Mouse (Mus musculus): Measurements from ENCODE around the gene Acacb. TPM values are rescaled to one million over a fixed set of nuclear protein-coding genes. Genes with fewer than 3 reads are reported as not detected.

The Acacb gene
- total and polyA plus RNA-seq, 3 experiments, result 0.43 to 2.6 (median 0.76) TPM

GRCm38 (mm10) chr5:114298212-114298894 lies 152.0 kb downstream of the Acacb start:
- Histone ChIP-seq H3K36me3 (replicated peaks) (no peaks in the 10 kb centered on the region), H3K4me3 (ENCODE audit: low read depth, low read length) (no peak overlapping the region), H3K4me1 (ENCODE audit: insufficient read depth, low read depth, low read length) (0 out of 2 replicates have a peak, but pooled peaks cover 3% of the 10 kb centered on the region), H3K9me3 (replicated peaks) (no peaks in the 10 kb centered on the region), H3K27me3 (ENCODE audit: insufficient read depth, low read length) (peaks cover 7% of the 10 kb centered on the region)
- DNase-seq (ENCODE audit: low spot score) (no peak), ATAC-seq (ENCODE audit: extremely low read depth, insufficient number of reproducible peaks, low FRiP score, poor library complexity, severe bottlenecking) (no peak)
- TF ChIP-seq POLR2AphosphoS5 (IDR thresholded peaks at IDR 0.05; ENCODE audit: insufficient replicate concordance, low read depth, low read length) (no peak), GATA2 (IDR thresholded peaks at IDR 0.05; ENCODE audit: borderline replicate concordance, low read depth, low read length) (no peak), GATA1 (IDR thresholded peaks at IDR 0.05; ENCODE audit: borderline replicate concordance, low read length) (no peak), TAL1 (conservative IDR thresholded peaks at IDR 0.05; ENCODE audit: low read depth, low read length) (no peak), CTCF (IDR thresholded peaks at IDR 0.05; ENCODE audit: low read depth, low read length) (no peak)

GRCm38 (mm10) chr5:114299156-114299855 lies 153.0 kb downstream of the Acacb start:
- Histone ChIP-seq H3K36me3 (replicated peaks) (no peaks in the 10 kb centered on the region), H3K4me3 (ENCODE audit: low read depth, low read length) (no peak overlapping the region), H3K9me3 (replicated peaks) (no peaks in the 10 kb centered on the region), H3K27me3 (ENCODE audit: insufficient read depth, low read length) (peaks cover 6% of the 10 kb centered on the region), H3K4me1 (ENCODE audit: insufficient read depth, low read depth, low read length) (0 out of 2 replicates have a peak, but pooled peaks cover 3% of the 10 kb centered on the region)
- TF ChIP-seq TAL1 (conservative IDR thresholded peaks at IDR 0.05; ENCODE audit: low read depth, low read length) (no peak), GATA2 (IDR thresholded peaks at IDR 0.05; ENCODE audit: borderline replicate concordance, low read depth, low read length) (no peak), GATA1 (IDR thresholded peaks at IDR 0.05; ENCODE audit: borderline replicate concordance, low read length) (no peak), CTCF (IDR thresholded peaks at IDR 0.05; ENCODE audit: low read depth, low read length) (no peak), POLR2AphosphoS5 (IDR thresholded peaks at IDR 0.05; ENCODE audit: insufficient replicate concordance, low read depth, low read length) (no peak)
- DNase-seq (ENCODE audit: low spot score) (no peak), ATAC-seq (ENCODE audit: extremely low read depth, insufficient number of reproducible peaks, low FRiP score, poor library complexity, severe bottlenecking) (no peak)

DNA sequence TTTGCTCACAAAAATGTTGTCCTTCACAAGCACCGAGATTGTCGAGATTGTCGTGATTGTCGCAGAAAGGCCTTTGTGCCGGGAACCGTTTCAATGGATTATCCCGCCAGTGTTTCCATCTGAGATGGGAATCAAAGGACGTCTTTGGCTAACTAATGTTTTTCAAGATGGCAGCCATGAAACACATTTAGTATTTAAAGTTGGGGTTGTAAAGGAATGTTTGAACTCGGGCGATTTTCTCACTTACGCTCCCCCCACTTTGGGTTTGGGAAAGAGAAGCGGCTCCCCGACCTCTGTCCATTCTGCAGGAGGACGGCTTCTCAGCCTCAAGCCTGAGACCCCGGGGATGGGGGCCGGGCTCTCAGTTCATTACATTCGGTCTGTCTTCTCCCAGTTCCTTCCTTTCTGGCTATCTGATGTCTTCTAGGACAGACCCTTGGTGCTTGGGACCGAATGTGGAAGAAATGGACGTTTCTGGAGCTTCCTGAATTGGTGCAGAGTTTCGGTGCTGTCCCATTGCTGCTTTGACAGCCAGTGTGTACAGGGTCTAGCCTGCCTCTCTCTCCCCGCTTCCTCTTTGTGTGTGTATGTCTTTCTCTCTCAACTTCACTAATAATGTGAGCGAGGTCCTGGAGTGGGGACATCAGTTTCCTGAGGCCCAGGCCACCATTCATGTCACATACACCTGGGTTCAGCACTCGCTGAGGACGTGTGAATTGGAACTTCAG lies 153.7 kb downstream of the Acacb start:
- H3K36me3 ChIP-seq (replicated peaks), result no peaks in the 10 kb centered on the region
- 0 out of 2 replicates have a peak, but pooled peaks cover 3% of the 10 kb centered on the region for H3K4me1 ChIP-seq (ENCODE audit: insufficient read depth, low read depth, low read length)
- peaks cover 4% of the 10 kb centered on the region for H3K27me3 ChIP-seq (ENCODE audit: insufficient read depth, low read length)
- DNase-seq (ENCODE audit: low spot score) (no peak), ATAC-seq (ENCODE audit: extremely low read depth, insufficient number of reproducible peaks, low FRiP score, poor library complexity, severe bottlenecking) (no peak)
- TF ChIP-seq CTCF (IDR thresholded peaks at IDR 0.05; ENCODE audit: low read depth, low read length) (no peak), GATA1 (IDR thresholded peaks at IDR 0.05; ENCODE audit: borderline replicate concordance, low read length) (no peak), GATA2 (IDR thresholded peaks at IDR 0.05; ENCODE audit: borderline replicate concordance, low read depth, low read length) (no peak), POLR2AphosphoS5 (IDR thresholded peaks at IDR 0.05; ENCODE audit: insufficient replicate concordance, low read depth, low read length) (no peak), TAL1 (conservative IDR thresholded peaks at IDR 0.05; ENCODE audit: low read depth, low read length) (no peak)
- no peaks in the 10 kb centered on the region for H3K9me3 ChIP-seq (replicated peaks)
- no peak overlapping the region for H3K4me3 ChIP-seq (ENCODE audit: low read depth, low read length)

Other genes with a start within 250 kb of the Acacb start
- 77.5 and 83.7 TPM in 2 replicates for gene Coro1c, start 237.8 kb upstream of the Acacb start, total RNA-seq (2014; fragmentation: Nextera tagmentation)
- gene Coro1c, start 237.8 kb upstream of the Acacb start, total RNA-seq (2017), result 70.5 and 77.3 TPM in 2 replicates
- 56.6 and 59.1 TPM in 2 replicates for gene Coro1c, start 237.8 kb upstream of the Acacb start, polyA plus RNA-seq (2012)
- gene Ssh1, start 152.6 kb upstream of the Acacb start, total RNA-seq (2014; fragmentation: Nextera tagmentation), result 18.0 and 28.4 TPM in 2 replicates
- gene Ssh1, start 152.6 kb upstream of the Acacb start, total RNA-seq (2017), result 3.3 and 3.9 TPM in 2 replicates
- 12.4 and 13.8 TPM in 2 replicates for gene Ssh1, start 152.6 kb upstream of the Acacb start, polyA plus RNA-seq (2012)
- not detected in 2 replicates for gene Dao, start 142.8 kb upstream of the Acacb start, total RNA-seq (2014; fragmentation: Nextera tagmentation)
- not detected in 2 replicates for gene Dao, start 142.8 kb upstream of the Acacb start, total RNA-seq (2017)
- gene Dao, start 142.8 kb upstream of the Acacb start, polyA plus RNA-seq (2012), result not detected in 2 replicates
- 11.8 and 19.3 TPM in 2 replicates for gene Usp30, start 81.1 kb upstream of the Acacb start, total RNA-seq (2014; fragmentation: Nextera tagmentation)
- gene Usp30, start 81.1 kb upstream of the Acacb start, total RNA-seq (2017), result 7.6 and 9.0 TPM in 2 replicates
- gene Usp30, start 81.1 kb upstream of the Acacb start, polyA plus RNA-seq (2012), result 9.9 TPM in 2 replicates
- gene Svop, start 55.0 kb upstream of the Acacb start, total RNA-seq (2014; fragmentation: Nextera tagmentation), result not detected in 2 replicates
- gene Svop, start 55.0 kb upstream of the Acacb start, total RNA-seq (2017), result 0.05 and 0.06 TPM in 2 replicates
- gene Svop, start 55.0 kb upstream of the Acacb start, polyA plus RNA-seq (2012), result not detected in 2 replicates
- gene Alkbh2, start 18.3 kb upstream of the Acacb start, total RNA-seq (2014; fragmentation: Nextera tagmentation), result 6.8 and 8.2 TPM in 2 replicates
- gene Alkbh2, start 18.3 kb upstream of the Acacb start, total RNA-seq (2017), result 3.7 and 7.1 TPM in 2 replicates
- 19.0 and 20.5 TPM in 2 replicates for gene Alkbh2, start 18.3 kb upstream of the Acacb start, polyA plus RNA-seq (2012)
- 13.9 and 16.5 TPM in 2 replicates for gene Ung, start 16.1 kb upstream of the Acacb start, total RNA-seq (2014; fragmentation: Nextera tagmentation)
- 17.6 and 19.5 TPM in 2 replicates for gene Ung, start 16.1 kb upstream of the Acacb start, total RNA-seq (2017)
- 87.8 and 89.3 TPM in 2 replicates for gene Ung, start 16.1 kb upstream of the Acacb start, polyA plus RNA-seq (2012)
- not detected in 2 replicates for gene Foxn4, start 127.3 kb downstream of the Acacb start, total RNA-seq (2014; fragmentation: Nextera tagmentation)
- gene Foxn4, start 127.3 kb downstream of the Acacb start, total RNA-seq (2017), result 0.05 TPM in 1 of 2 replicates, not detected in the other
- gene Foxn4, start 127.3 kb downstream of the Acacb start, polyA plus RNA-seq (2012), result not detected in 2 replicates
- not detected in 2 replicates for gene Myo1h, start 142.6 kb downstream of the Acacb start, total RNA-seq (2014; fragmentation: Nextera tagmentation)
- gene Myo1h, start 142.6 kb downstream of the Acacb start, total RNA-seq (2017), result 0.66 and 0.87 TPM in 2 replicates
- not detected in 2 replicates for gene Myo1h, start 142.6 kb downstream of the Acacb start, polyA plus RNA-seq (2012)
- gene Kctd10, start 234.0 kb downstream of the Acacb start, total RNA-seq (2014; fragmentation: Nextera tagmentation), result 18.4 and 29.8 TPM in 2 replicates
- gene Kctd10, start 234.0 kb downstream of the Acacb start, total RNA-seq (2017), result 40.8 and 44.1 TPM in 2 replicates
- 60.6 and 64.1 TPM in 2 replicates for gene Kctd10, start 234.0 kb downstream of the Acacb start, polyA plus RNA-seq (2012)
- 59.4 and 65.0 TPM in 2 replicates for gene Ube3b, start 234.1 kb downstream of the Acacb start, total RNA-seq (2014; fragmentation: Nextera tagmentation)
- gene Ube3b, start 234.1 kb downstream of the Acacb start, total RNA-seq (2017), result 20.2 and 20.9 TPM in 2 replicates
- gene Ube3b, start 234.1 kb downstream of the Acacb start, polyA plus RNA-seq (2012), result 51.3 and 61.3 TPM in 2 replicates

All from G1E (cell line).